Mouse (Mus musculus): ENCODE measurements around the gene Gsdma3.

The Gsdma3 gene

GRCm38 (mm10) chr11:98625611-98626410 lies at the start of gene Gsdma3, which contains the start of gene Gm12355:
Gene Gsdma3 (plus strand): TSS chr11:98626360.
Gene Gm12355 (minus strand): TSS chr11:98625661.
- no peak for DNase-seq (ENCODE audit: low spot score)

GRCm38 (mm10) chr11:98577776-98578175 lies 48.4 kb upstream of the Gsdma3 start:
- DNase-seq (ENCODE audit: low spot score) = no peak

GRCm38 (mm10) chr11:98580301-98581121 lies 45.6 kb upstream of the Gsdma3 start:
- DNase-seq (ENCODE audit: low spot score) = no peak

GRCm38 (mm10) chr11:98581286-98582029 lies 44.7 kb upstream of the Gsdma3 start:
- no peak for DNase-seq (ENCODE audit: low spot score)

GRCm38 (mm10) chr11:98582030-98582388 lies 44.2 kb upstream of the Gsdma3 start:
- DNase-seq (ENCODE audit: low spot score) = no peak

GRCm38 (mm10) chr11:98582551-98583264 lies 43.5 kb upstream of the Gsdma3 start:
- no peak for DNase-seq (ENCODE audit: low spot score)

- DNase-seq (ENCODE audit: low spot score) = no peak
These were observed 43.0 kb upstream of the Gsdma3 start for GRCm38 (mm10) chr11:98583265-98583552.

- no peak for DNase-seq (ENCODE audit: low spot score)
These were observed 42.6 kb upstream of the Gsdma3 start for GRCm38 (mm10) chr11:98583571-98583970.

GRCm38 (mm10) chr11:98584146-98584545 lies 42.0 kb upstream of the Gsdma3 start:
- no peak for DNase-seq (ENCODE audit: low spot score)

- no peak for DNase-seq (ENCODE audit: low spot score)
These were observed 41.5 kb upstream of the Gsdma3 start for GRCm38 (mm10) chr11:98584629-98585177.

- DNase-seq (ENCODE audit: low spot score) = no peak
These were observed 39.9 kb upstream of the Gsdma3 start for GRCm38 (mm10) chr11:98586087-98586891.

GRCm38 (mm10) chr11:98586892-98587563 lies 39.1 kb upstream of the Gsdma3 start, which contains the start of gene Ormdl3:
Gene Ormdl3 (minus strand): TSS chr11:98587368.
- DNase-seq (ENCODE audit: low spot score) = peak; percentile 96

GRCm38 (mm10) chr11:98587684-98588546 lies 38.2 kb upstream of the Gsdma3 start:
- peak; percentile 60 for DNase-seq (ENCODE audit: low spot score)

- no peak for DNase-seq (ENCODE audit: low spot score)
These were observed 37.3 kb upstream of the Gsdma3 start for GRCm38 (mm10) chr11:98588833-98589281.

GRCm38 (mm10) chr11:98589306-98589705 lies 36.9 kb upstream of the Gsdma3 start:
- no peak for DNase-seq (ENCODE audit: low spot score)

- DNase-seq (ENCODE audit: low spot score) = no peak
These were observed 35.4 kb upstream of the Gsdma3 start for GRCm38 (mm10) chr11:98590548-98591445.

GRCm38 (mm10) chr11:98595021-98595420 lies 31.1 kb upstream of the Gsdma3 start:
- DNase-seq (ENCODE audit: low spot score) = no peak

- no peak for DNase-seq (ENCODE audit: low spot score)
These were observed 30.7 kb upstream of the Gsdma3 start for GRCm38 (mm10) chr11:98595473-98595872.

Data from ovary, postnatal 14 days (tissue).